Mouse (Mus musculus) C2C12 (cell line): ENCODE data around the gene Abl2. TPM values are rescaled to one million over a fixed set of nuclear protein-coding genes. Genes with fewer than 3 reads are reported as not detected.

ENCODE experiments used
- H3K27me3 ChIP-seq: one replicate; pipeline ENCODE4 v1.6.1; 2011; ENCODE audit not compliant: control insufficient read depth, insufficient read depth, insufficient read length
- H3K36me3 ChIP-seq: one replicate; pipeline ENCODE4 v1.6.1; 2011; ENCODE audit not compliant: control insufficient read depth, insufficient read depth
- H3K4me3 ChIP-seq: one replicate; pipeline ENCODE4 v1.5.1; 2011; ENCODE audit warnings: mild to moderate bottlenecking, control low read depth; ENCODE audit not compliant: poor library complexity, insufficient read depth, severe bottlenecking
- H3K79me2 ChIP-seq: one replicate; pipeline ENCODE4 v1.6.1; 2011; ENCODE audit not compliant: control insufficient read depth, insufficient read depth
- H3K79me3 ChIP-seq: one replicate; pipeline ENCODE4 v1.6.1; 2011; ENCODE audit warnings: low read depth, control low read depth
- H3ac ChIP-seq: one replicate; pipeline ENCODE3; 2011; ENCODE audit warnings: low read depth; ENCODE audit not compliant: control insufficient read depth, insufficient read length
- CEBPB ChIP-seq: IDR thresholded peaks from one replicate; pipeline ENCODE4 v1.6.1; 2011; ENCODE audit warnings: low read depth, mild to moderate bottlenecking, control low read depth, moderate library complexity
- CTCF ChIP-seq: IDR thresholded peaks from one replicate; pipeline ENCODE4 v1.5.1; 2011; ENCODE audit not compliant: control insufficient read depth, insufficient read depth, insufficient read length
- FOSL1 ChIP-seq: IDR thresholded peaks from one replicate; pipeline ENCODE4 v1.8.0; 2011; ENCODE audit warnings: mild to moderate bottlenecking, low read length; ENCODE audit not compliant: poor library complexity, insufficient read depth, severe bottlenecking
- MAX ChIP-seq: IDR thresholded peaks from one replicate; pipeline ENCODE4 v1.6.1; 2011; ENCODE audit warnings: mild to moderate bottlenecking, control low read depth
- MYOD1 ChIP-seq: IDR thresholded peaks from one replicate; pipeline ENCODE4 v1.6.1; 2011; ENCODE audit warnings: low read depth; ENCODE audit not compliant: control insufficient read depth, insufficient read length
- MYOG ChIP-seq: IDR thresholded peaks from one replicate; pipeline ENCODE4 v1.6.1; 2011; ENCODE audit not compliant: control insufficient read depth, insufficient read length; ENCODE audit errors: extremely low read depth
- USF1 ChIP-seq: IDR thresholded peaks from one replicate; pipeline ENCODE4 v1.6.1; 2011; ENCODE audit warnings: low read depth, mild to moderate bottlenecking, control low read depth, moderate library complexity
- polyA plus RNA-seq: library from polyadenylated mRNA; unstranded; fragments of >200 nt; fragmentation: generic; extraction: Trizol; gene quantifications from one replicate; pipeline ENCODE4 v1.2.1, GENCODE M21; 2012; ENCODE audit warnings: missing spikeins

Gene Abl2
- polyA plus RNA-seq, 1 experiment = 17.1 TPM

GRCm38 (mm10) chr1:156572952-156573351, 14.4 kb downstream of the Abl2 start:
- Histone ChIP-seq H3ac (no peak overlapping the region), H3K79me2 (peaks cover 92% of the 10 kb centered on the region), H3K36me3 (no peaks in the 10 kb centered on the region), H3K27me3 (no peaks in the 10 kb centered on the region), H3K79me3 (peaks cover 69% of the 10 kb centered on the region), H3K4me3 (no peak overlapping the region)
- no peak for TF ChIP-seq USF1
- TF ChIP-seq FOSL1 = no peak
- TF ChIP-seq MYOG = no peak
- no peak for TF ChIP-seq MAX
- TF ChIP-seq CTCF = no peak
- TF ChIP-seq CEBPB = no peak
- TF ChIP-seq MYOD1 = no peak

DNA sequence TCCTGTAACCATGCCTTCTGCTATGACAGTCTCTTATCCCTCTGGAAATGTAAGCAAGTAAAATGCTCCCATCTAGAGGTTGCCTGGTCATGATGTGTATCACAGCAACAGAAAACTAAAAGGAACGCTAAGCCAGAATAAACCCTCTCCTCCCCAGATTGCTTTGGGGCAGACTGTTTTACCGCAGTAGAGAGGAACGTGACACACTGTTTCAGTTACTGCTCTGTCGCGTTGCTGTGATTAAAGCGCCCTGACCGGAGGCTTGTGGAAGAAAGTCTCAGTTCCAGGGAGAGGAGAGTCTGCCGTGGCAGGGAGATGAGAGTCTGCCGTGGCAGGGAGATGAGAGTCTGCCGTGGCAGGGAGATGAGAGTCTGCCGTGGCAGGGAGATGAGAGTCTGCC, 22.6 kb downstream of the Abl2 start:
- no peak overlapping the region for H3K4me3 ChIP-seq
- peaks cover 57% of the 10 kb centered on the region for H3K79me3 ChIP-seq
- H3K79me2 ChIP-seq = peaks cover 100% of the 10 kb centered on the region
- H3ac ChIP-seq = no peak overlapping the region
- no peak for TF ChIP-seq CTCF
- no peak for TF ChIP-seq MAX
- no peak for TF ChIP-seq CEBPB
- no peak for TF ChIP-seq USF1
- no peak for TF ChIP-seq MYOG
- no peak for TF ChIP-seq FOSL1
- TF ChIP-seq MYOD1 = no peak
- H3K36me3 ChIP-seq = no peaks in the 10 kb centered on the region
- no peaks in the 10 kb centered on the region for H3K27me3 ChIP-seq

- peaks cover 98% of the 10 kb centered on the region for H3K79me2 ChIP-seq
- no peak overlapping the region for H3K4me3 ChIP-seq
- no peaks in the 10 kb centered on the region for H3K27me3 ChIP-seq
- no peak overlapping the region for H3ac ChIP-seq
- H3K36me3 ChIP-seq = no peaks in the 10 kb centered on the region
- H3K79me3 ChIP-seq = peaks cover 61% of the 10 kb centered on the region
- TF ChIP-seq USF1 (no peak), CTCF (no peak), MAX (no peak), FOSL1 (no peak), MYOG (no peak), CEBPB (no peak), MYOD1 (no peak)
These were observed 25.6 kb downstream of the Abl2 start for GRCm38 (mm10) chr1:156584175-156584574.

GRCm38 (mm10) chr1:156585512-156585911, 26.9 kb downstream of the Abl2 start:
- TF ChIP-seq CTCF (no peak), MAX (no peak), USF1 (no peak), MYOG (no peak), CEBPB (no peak), FOSL1 (no peak), MYOD1 (no peak)
- H3ac ChIP-seq = no peak overlapping the region
- no peaks in the 10 kb centered on the region for H3K36me3 ChIP-seq
- H3K4me3 ChIP-seq = no peak overlapping the region
- H3K79me2 ChIP-seq = peaks cover 98% of the 10 kb centered on the region
- H3K79me3 ChIP-seq = peaks cover 55% of the 10 kb centered on the region
- no peaks in the 10 kb centered on the region for H3K27me3 ChIP-seq

DNA sequence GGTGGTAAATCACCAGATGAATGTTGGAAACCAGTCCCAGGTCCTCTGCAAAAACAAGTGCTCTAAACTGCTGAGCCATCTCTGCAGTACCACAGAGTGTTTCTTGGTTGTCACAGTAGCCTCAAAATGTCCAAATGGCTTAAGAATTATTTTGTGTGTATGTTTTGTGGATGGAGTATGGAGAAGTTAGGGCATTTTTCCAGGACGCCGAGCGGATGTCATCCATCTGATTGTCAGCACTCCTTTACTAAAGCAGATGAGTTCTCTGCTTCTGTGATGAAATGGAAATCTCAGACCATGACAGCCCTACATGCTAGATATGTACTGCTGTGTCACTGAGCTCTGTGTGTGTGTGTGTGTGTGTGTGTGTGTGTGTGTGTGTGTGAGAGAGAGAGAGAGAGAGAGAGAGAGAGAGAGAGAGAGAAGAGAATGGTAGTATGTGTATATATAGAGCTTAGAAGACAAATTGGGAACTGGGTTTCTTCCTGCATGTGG, 31.3 kb downstream of the Abl2 start:
- H3K79me2 ChIP-seq = peaks cover 98% of the 10 kb centered on the region
- no peaks in the 10 kb centered on the region for H3K27me3 ChIP-seq
- H3K36me3 ChIP-seq = no peaks in the 10 kb centered on the region
- TF ChIP-seq MYOG = no peak
- TF ChIP-seq MAX = no peak
- no peak for TF ChIP-seq USF1
- no peak overlapping the region for H3ac ChIP-seq
- no peak overlapping the region for H3K4me3 ChIP-seq
- peaks cover 62% of the 10 kb centered on the region for H3K79me3 ChIP-seq

GRCm38 (mm10) chr1:156590357-156590756, 31.8 kb downstream of the Abl2 start:
- H3K36me3 ChIP-seq = no peaks in the 10 kb centered on the region
- no peak overlapping the region for H3K4me3 ChIP-seq
- TF ChIP-seq USF1 (no peak), MAX (no peak), MYOD1 (no peak), CEBPB (no peak), FOSL1 (no peak), CTCF (no peak), MYOG (no peak)
- peaks cover 97% of the 10 kb centered on the region for H3K79me2 ChIP-seq
- H3K27me3 ChIP-seq = no peaks in the 10 kb centered on the region
- H3ac ChIP-seq = no peak overlapping the region
- peaks cover 59% of the 10 kb centered on the region for H3K79me3 ChIP-seq
